Mouse (Mus musculus): ENCODE measurements at regions not wholly inside any gene's neighbourhood (a gene's known extent, or its start where the extent isn't known, plus 50 kb on each side); places are given as distances from the start of the nearest gene placed in this dataset.

GRCm38 (mm10) chrX:169473518-169473917 is 153.3 kb upstream of the Hccs start:
- TF ChIP-seq POLR2A (IDR thresholded peaks at IDR 0.05; ENCODE audit: low read depth, low read length) (no peak), CTCF (IDR thresholded peaks at IDR 0.05; ENCODE audit: extremely low read depth, insufficient read length, insufficient replicate concordance, low read depth, low read length) (no peak)
